Mouse (Mus musculus) Patski (cell line): ENCODE measurements around the gene Zfhx2. TPM values are rescaled to one million over a fixed set of nuclear protein-coding genes. Genes with fewer than 3 reads are reported as not detected.
"Not testable (repeated sequence)": the region's sequence is repeated elsewhere in the genome, so short reads cannot be mapped to it uniquely, and the experiment has no call there.

Source experiments
- ATAC-seq: fragments of 100-300 bp; one replicate; pipeline ENCODE4 v1.8.0; 2021
- CTCF ChIA-PET: fragments of 350-600 bp; sonication (Branson Sonifier 250); formaldehyde crosslinking; loops from one replicate; lab custom pipeline; 2022; ENCODE audit warnings: inconsistent platforms; lab: Charles Lee
- POLR2A ChIA-PET: fragments of 350-600 bp; sonication (Branson Sonifier 250); formaldehyde crosslinking; loops from one replicate; lab custom pipeline; 2022; ENCODE audit warnings: antibody characterized with exemption, inconsistent platforms; lab: Charles Lee
- DNase-seq: peaks from one replicate; pipeline ENCODE4 v3.0.0-alpha.2; 2011; ENCODE audit warnings: low read depth, low spot score
- H3K27me3 ChIP-seq: fragments of 371-371 bp; one replicate; pipeline ENCODE4 v1.5.1; 2021
- CTCF ChIP-seq: fragments of 100-300 bp; IDR thresholded peaks from one replicate; pipeline ENCODE4 v1.5.1; 2021
- in situ Hi-C: fragments of 300-500 bp; cut with MboI; formaldehyde crosslinking; loops from 3 replicates; pipeline ENCODE4 v1.11.1; 2018; ENCODE audit warnings: low pct_unique_long_range_greater_than_20kb, mixed read lengths
- polyA plus RNA-seq: library from polyadenylated mRNA; unstranded; gene quantifications from one replicate; pipeline ENCODE4 v1.2.3, GENCODE M21; 2021

The Zfhx2 gene
- polyA plus RNA-seq, 1 experiment from 2014 or later, result 6.1 TPM

DNA sequence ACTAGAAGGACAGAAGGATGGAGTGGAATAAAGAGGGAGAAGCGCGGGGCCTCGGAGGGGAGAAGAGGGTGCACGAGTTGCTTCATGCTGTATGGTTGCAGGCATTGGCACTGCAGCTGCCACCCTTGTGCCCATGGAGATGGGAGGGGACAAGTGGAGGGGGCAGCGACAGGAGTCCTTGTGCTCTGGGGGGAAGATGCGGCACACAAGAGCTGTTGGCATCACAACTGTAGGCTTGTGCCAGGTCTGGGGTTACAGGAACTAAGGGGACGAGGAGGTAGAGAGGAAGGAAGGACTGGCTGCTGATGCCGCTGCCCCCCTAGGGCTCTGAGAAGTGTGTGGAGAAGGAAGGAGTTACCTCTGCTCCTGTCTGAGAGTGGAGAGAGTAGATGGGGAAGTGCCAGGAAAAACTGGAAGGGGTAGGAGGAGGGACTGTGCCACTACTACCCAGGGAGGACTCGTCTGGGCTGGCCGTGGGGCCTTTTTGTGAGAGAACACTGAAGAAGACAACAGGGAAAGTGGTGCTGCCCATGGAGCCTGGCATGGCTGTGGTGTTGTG, 37.9 kb downstream of the Zfhx2 start:
- ATAC-seq (no peak), DNase-seq (no peak)
- ChIA-PET POLR2A (no interaction called here), CTCF (no interaction called here)
- in situ Hi-C loops, result no loop called here
- no peaks in the 10 kb centered on the region for H3K27me3 ChIP-seq
- no peak for TF ChIP-seq CTCF

DNA sequence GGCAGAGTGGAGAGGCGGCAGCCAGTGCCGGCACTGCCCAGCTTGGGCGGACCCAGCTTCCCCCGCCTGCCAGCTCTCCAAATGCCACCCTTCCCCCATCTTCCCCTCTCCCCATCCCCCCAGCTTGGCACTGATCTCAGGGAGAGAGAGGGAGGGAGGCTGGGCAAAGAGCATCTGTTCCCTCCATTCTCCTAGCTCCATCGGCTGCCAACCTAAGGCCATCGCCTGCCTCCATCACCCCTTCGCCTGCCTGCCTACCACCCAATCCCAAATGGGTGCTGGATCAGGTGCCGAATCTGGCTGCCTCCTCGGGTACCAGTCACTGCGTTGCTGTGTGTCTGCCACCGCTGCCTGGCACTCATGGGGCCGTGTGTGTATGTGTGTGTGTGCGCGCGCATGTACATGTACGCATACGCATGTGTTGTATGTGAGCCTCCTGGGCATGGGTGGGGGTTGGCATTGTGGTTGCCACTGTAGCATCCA, 38.4 kb downstream of the Zfhx2 start:
- ChIA-PET CTCF (no interaction called here), POLR2A (no interaction called here)
- no peak for TF ChIP-seq CTCF
- DNase-seq, result no peak
- in situ Hi-C loops, result no loop called here
- no peak for ATAC-seq
- H3K27me3 ChIP-seq, result no peaks in the 10 kb centered on the region

DNA sequence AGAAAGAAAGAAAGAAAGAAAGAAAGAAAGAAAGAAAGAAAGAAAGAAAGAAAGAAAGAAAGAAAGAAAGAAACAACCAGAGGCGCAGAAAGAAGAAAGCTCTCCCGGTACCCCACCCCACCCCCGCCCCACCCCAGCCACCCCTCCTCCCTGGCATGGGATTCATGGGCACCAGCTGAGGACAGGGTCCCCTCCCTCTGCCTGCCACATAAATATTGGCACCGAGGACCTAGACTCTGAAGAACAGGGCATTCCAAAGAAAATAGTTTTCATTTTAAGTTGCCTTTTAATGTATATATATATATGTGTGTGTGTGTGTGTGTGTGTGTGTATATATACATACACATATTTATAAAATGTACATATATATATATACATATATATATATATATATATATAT, 39.1 kb downstream of the Zfhx2 start:
- DNase-seq, result no peak
- in situ Hi-C loops, result no loop called here
- ATAC-seq, result no peak
- no peak for TF ChIP-seq CTCF
- CTCF ChIA-PET, result no interaction called here
- POLR2A ChIA-PET, result no interaction called here
- H3K27me3 ChIP-seq, result no peaks in the 10 kb centered on the region

DNA sequence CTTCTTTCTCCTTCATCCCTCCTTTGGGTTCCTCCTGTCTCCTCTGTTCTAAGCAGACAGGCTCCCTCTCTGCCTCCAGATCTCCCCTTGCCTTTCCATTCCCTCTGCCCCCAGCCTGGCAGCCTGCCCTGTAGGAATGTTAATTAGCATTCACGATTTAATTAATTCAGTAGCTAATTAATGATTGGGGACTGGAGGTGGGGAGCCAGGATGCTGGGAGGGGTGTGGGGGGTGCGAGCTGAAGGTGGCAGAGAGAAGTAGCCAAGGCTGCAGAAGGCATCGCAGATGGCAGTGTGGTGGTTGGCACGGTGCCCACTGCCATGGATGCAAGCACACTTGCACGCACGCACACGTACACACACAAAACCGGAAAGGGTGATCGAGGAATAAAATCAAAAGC, 39.6 kb downstream of the Zfhx2 start:
- in situ Hi-C loops, result no loop called here
- ATAC-seq (no peak), DNase-seq (no peak)
- POLR2A ChIA-PET, result no interaction called here
- no peak for TF ChIP-seq CTCF
- no peaks in the 10 kb centered on the region for H3K27me3 ChIP-seq
- CTCF ChIA-PET, result no interaction called here

DNA sequence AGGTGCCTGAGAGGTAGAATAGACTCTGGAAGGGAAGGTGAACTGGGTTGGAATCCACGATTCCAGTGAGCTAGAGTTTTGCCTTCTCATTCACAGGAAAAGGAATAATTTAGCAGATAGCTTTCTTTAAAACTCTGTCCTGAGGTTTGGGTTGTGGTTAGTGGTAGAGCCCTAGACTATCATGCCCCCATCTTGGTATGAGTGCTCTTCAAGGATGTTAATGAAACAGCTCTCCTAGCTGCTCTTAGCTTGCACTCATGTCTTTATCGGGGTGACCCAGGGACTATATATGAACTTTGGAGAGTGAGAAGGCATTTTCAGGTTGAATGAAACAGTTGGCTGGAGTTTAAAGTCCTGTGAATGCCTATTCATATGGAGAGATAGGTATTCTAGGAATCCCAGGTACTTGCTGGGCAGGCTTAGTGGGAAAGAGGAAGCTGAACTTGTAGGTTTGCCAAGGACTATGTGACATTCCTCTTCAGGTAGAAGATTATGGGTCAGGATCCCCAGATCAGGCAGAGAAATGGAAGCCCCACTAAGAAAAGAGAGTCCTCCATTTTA, 44.1 kb downstream of the Zfhx2 start:
- H3K27me3 ChIP-seq, result no peaks in the 10 kb centered on the region
- TF ChIP-seq CTCF, result no peak
- POLR2A ChIA-PET, result interaction anchor here (1.1 kb wide), 1 partner anchor 47 kb away, joined by 5 read pairs; the partner anchor contains the start of gene Thtpa
- in situ Hi-C loops, result no loop called here
- ATAC-seq, result no peak
- CTCF ChIA-PET, result interaction anchor here (0.8 to 0.9 kb wide), 3 partner anchors 19 to 28 kb away, joined by 3 read pairs; no protein-coding TSS in a partner anchor
- no peak for DNase-seq

DNA sequence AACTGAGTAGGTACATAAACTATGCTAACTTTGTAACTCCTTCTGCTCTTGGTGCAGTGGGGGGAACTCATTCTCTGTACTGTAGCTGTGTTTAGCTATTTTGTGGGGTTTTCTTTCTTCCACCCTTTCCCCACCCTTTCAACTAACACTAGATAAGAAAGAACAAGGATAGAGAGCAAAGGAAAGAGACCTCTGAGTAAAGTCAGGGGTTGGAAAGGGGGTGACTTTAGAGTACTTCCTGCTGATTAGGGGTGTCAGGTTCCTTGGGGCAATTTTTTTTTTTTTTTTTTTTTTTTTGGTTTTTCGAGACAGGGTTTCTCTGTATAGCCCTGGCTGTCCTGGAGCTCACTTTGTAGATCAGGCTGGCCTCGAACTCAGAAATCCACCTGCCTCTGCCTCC, 48.4 kb downstream of the Zfhx2 start:
- ATAC-seq, in situ Hi-C loops: not testable (repeated sequence)
- CTCF ChIA-PET, result interaction anchor here (1.2 kb wide), 1 partner anchor 9 kb away, joined by 3 read pairs; no protein-coding TSS in a partner anchor

DNA sequence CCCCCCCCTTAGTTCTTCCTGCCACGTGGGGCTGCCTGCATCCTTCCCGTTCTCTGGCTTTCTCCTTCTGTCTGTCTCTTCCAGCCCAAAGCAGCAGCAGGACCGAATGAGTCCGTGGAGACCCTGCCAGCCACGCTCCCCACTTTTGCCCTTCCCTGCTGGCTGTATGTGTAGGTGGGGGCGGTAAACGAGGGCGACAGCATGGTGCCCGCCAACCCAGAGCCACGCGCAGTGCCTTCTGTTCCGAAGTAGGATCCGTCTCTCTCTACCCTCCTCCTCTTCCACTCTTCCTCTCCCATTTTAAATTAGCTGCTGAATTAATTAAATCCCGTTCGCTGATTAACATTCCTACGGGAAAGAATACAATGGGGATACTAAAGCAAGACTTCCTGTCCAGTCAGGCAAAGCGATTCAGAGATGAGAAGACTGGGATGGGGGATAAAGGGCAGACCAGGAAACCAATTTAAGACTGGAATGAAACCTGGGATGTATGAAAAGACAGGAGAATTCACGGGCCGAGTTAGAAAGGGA, 59.4 kb downstream of the Zfhx2 start:
- in situ Hi-C loops, result no loop called here
- ChIA-PET POLR2A (interaction anchor here (1.0 kb wide), 1 partner anchor 31 kb away, joined by 3 read pairs; no protein-coding TSS in a partner anchor), CTCF (interaction anchor here (1.0 kb wide), 2 partner anchors 17 to 87 kb away, joined by 3 read pairs; no protein-coding TSS in a partner anchor)
- DNase-seq, result no peak
- ATAC-seq, result no peak
- H3K27me3 ChIP-seq, result no peaks in the 10 kb centered on the region
- no peak for TF ChIP-seq CTCF

More for the DNA sequence above, 48.4 kb downstream of the Zfhx2 start:
- DNase-seq, POLR2A ChIA-PET, H3K27me3 ChIP-seq: not testable (repeated sequence)

DNA sequence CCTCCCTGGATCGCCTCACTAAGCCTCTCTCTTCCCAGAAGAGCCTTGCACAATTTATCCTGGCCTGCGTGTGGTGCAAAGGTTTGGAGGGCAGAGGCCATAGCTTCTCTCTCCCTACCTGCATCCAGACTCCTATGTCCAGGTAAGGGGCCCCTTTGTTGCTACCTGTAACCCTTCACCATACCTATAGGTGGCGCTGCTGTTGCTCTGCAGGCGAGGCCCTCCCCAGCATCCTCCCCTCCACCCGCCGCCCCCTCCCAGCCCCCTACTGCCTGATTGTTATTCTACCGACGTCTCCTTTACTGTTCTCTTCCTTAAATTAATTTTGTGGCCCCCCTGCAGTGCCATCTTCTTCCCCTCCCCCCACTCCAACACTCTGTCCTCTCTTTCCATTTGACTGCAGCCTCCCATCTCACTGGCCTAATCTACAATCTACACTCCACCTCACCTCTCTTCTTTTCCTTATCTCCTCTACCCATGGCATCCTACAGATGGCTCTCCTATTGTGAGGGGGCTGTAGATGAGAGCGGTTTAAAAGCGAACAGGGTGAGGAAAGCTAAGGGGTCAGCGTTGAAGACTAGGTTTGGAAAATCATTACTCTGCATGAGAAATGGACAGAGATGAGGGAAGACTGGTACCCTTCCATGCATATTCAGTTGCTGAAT, 63.0 kb downstream of the Zfhx2 start:
- peak; percentile 62 for TF ChIP-seq CTCF
- DNase-seq (no peak), ATAC-seq (no peak)
- ChIA-PET POLR2A (no interaction called here), CTCF (interaction anchor here (0.7 to 8.9 kb wide), 3 partner anchors 18 to 55 kb away, joined by 3 to 79 read pairs (median 10); no protein-coding TSS in a partner anchor)
- H3K27me3 ChIP-seq, result no peaks in the 10 kb centered on the region
- in situ Hi-C loops, result loop anchor here (5.0 kb wide), 1 partner anchor 53 kb away; no protein-coding TSS in a partner anchor

DNA sequence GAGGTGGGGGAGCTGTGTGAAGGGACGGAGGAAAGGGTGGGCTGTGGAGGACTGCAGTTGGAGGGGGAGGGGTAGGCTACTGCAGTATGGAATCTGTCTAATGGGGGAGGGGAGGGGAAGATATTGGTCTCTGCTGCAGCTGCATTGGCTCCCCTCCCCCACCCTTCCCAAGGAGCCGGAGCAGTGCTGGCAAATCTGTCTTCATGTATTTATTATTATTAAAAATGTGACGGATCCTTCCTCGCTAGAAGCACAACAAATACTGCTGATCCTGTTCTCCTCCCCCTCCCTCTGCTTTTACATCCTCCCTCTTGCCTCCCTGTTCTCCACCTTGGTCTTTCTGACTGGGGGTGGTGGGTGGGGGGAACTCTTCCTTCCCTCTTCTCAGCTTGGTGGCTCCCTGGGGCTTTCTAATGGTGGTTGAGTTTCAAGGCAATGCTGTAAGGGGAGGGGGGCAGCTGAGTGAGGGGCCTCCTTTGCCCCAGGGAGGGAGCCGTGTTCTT, 63.7 kb downstream of the Zfhx2 start:
- in situ Hi-C loops, result loop anchor here (5.0 kb wide), 1 partner anchor 54 kb away; no protein-coding TSS in a partner anchor
- ATAC-seq (no peak), DNase-seq (no peak)
- CTCF ChIA-PET, result interaction anchor here (1.2 to 8.9 kb wide), 5 partner anchors 20 to 70 kb away, joined by 3 to 79 read pairs (median 10); no protein-coding TSS in a partner anchor
- no peaks in the 10 kb centered on the region for H3K27me3 ChIP-seq
- POLR2A ChIA-PET, result interaction anchor here (0.7 kb wide), 1 partner anchor 56 kb away, joined by 4 read pairs; no protein-coding TSS in a partner anchor
- no peak for TF ChIP-seq CTCF

DNA sequence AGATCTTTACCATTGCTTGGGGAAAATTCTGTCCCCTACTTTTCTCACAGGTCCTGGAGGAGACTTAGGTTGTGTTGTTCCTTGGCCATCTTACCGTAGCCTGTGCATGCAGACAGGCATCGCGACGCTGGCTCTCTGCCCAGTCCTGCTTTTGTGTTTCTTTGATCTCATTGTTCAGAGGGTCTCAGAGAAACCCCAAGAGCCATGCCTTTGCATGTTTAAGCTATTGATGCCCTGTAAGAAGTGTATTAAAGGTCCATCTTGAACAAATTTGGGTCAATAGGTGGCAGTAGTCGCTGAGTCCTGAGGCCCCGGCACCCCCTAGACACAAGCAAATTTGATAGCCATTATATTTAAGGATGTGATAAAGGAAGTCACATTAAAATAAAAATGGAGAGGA, 64.5 kb downstream of the Zfhx2 start:
- CTCF ChIA-PET, result interaction anchor here (1.0 to 8.9 kb wide), 7 partner anchors 13 to 70 kb away, joined by 3 to 79 read pairs (median 4); no protein-coding TSS in a partner anchor
- H3K27me3 ChIP-seq, result no peaks in the 10 kb centered on the region
- POLR2A ChIA-PET, result interaction anchor here (0.6 to 0.7 kb wide), 2 partner anchors 51 to 320 kb away, joined by 3 read pairs; no protein-coding TSS in a partner anchor
- no peak for ATAC-seq
- DNase-seq, result no peak
- in situ Hi-C loops, result loop anchor here (5.0 kb wide), 1 partner anchor 55 kb away; no protein-coding TSS in a partner anchor
- TF ChIP-seq CTCF, result peak; percentile 55
